Mouse (Mus musculus): ENCODE data around the gene Gbgt1.

GRCm38 (mm10) chr2:28451663-28452062 is 45.0 kb upstream of the Gbgt1 start:
- TF ChIP-seq CTCF (IDR thresholded peaks at IDR 0.05) (no peak), EP300 (IDR thresholded peaks at IDR 0.05) (no peak)

Measured in lung, postnatal 0 days (tissue).